Mouse (Mus musculus) hindbrain, embryonic 10.5 days (tissue): ENCODE data around the gene Gm35549. TPM values are rescaled to one million over a fixed set of nuclear protein-coding genes. Genes with fewer than 3 reads are reported as not detected.
A peak's percentile ranks its signal among the peaks of the same experiment; 100 is the strongest.

Experiments
- DNase-seq: peaks from one replicate; pipeline ENCODE4 v3.0.0-alpha.2; 2017; ENCODE audit warnings: low spot score
- H3K27ac ChIP-seq: fragments of 300-500 bp; sonication (generic); 2 replicates; pipeline ENCODE4 v1.5.1; 2016; ENCODE audit warnings: mild to moderate bottlenecking, moderate library complexity
- H3K27me3 ChIP-seq: fragments of 300-500 bp; sonication (generic); 2 replicates; pipeline ENCODE4 v1.6.1; 2016; ENCODE audit warnings: mild to moderate bottlenecking; ENCODE audit not compliant: poor library complexity, insufficient read depth, severe bottlenecking
- H3K36me3 ChIP-seq: fragments of 300-500 bp; sonication (generic); 2 replicates; pipeline ENCODE4 v1.6.1; 2016; ENCODE audit warnings: mild to moderate bottlenecking, moderate library complexity
- H3K4me1 ChIP-seq: fragments of 300-500 bp; sonication (generic); replicated peaks from 2 replicates; pipeline ENCODE4 v1.6.1; 2016; ENCODE audit warnings: mild to moderate bottlenecking
- H3K4me3 ChIP-seq: fragments of 300-500 bp; sonication (generic); 2 replicates; pipeline ENCODE4 v1.5.1; 2016; ENCODE audit warnings: mild to moderate bottlenecking, moderate library complexity
- H3K9me3 ChIP-seq: fragments of 300-500 bp; sonication (generic); 2 replicates; pipeline ENCODE4 v1.6.1; 2016; ENCODE audit warnings: mild to moderate bottlenecking, moderate library complexity
- WGBS: fragments of 180-500 bp; shearing (Covaris S2); methylation state at CpG from one replicate; pipeline ENCODE4 v1.1.7; 2016; 5-methylcytosine and 5-hydroxymethylcytosine counted together
- polyA plus RNA-seq: library from polyadenylated mRNA; unstranded; fragments of >200 nt; fragmentation: Nextera tagmentation; extraction: Ambion mirVana; gene quantifications from 2 replicates; pipeline ENCODE4 v1.2.1, GENCODE M21; 2016

The Gm35549 gene
- polyA plus RNA-seq, 1 experiment from 2014 or later = not detected

DNA sequence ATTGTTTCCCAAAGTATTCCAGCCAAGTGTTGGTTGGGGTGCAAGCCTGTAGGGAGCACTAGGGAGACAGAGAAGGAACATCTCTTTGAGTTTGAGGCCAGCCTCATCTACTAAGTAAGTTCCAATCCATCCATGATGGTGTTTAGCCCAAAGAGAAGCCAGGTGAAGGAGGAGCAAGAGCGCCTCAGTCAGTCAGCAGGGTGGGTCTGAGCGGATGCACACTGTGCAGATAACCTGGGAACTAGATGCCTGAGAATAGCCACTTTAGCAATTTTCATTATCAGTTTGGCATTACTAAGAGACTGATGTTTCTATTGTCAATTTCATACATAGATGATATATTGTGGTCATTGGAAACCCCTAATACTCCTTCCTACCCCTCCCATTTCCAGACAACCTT, 29.1 kb downstream of the Gm35549 start:
- 98% methylated on average over 2 of the region's 2 CpGs for WGBS

DNA sequence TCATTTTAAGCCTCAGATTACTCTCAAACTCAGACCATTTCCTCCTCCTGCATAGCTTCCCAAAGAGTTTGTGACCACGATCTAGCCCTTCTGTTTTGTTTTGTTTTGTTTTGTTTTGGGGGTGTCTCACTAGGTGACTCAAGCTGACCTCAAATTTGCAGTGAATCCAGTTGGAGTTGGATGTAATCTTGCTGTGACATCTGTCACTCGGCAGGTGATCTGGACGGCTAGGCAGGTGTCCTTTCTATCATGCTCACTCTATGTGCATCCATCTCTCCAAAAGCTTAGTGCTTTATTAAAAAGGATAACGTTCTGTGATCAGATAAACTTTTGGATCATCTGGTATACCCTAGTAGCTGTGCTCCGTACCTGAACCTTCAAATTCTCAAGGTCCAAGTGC, 31.4 kb downstream of the Gm35549 start:
- no peak for DNase-seq
- 0 out of 2 replicates have a peak, but pooled peaks cover 11% of the 10 kb centered on the region for H3K36me3 ChIP-seq
- no peaks in the 10 kb centered on the region for H3K4me1 ChIP-seq
- no peaks in the 10 kb centered on the region for H3K9me3 ChIP-seq
- no peaks in the 10 kb centered on the region for H3K27me3 ChIP-seq
- 88% methylated on average over 5 of the region's 5 CpGs for WGBS
- H3K27ac ChIP-seq = no peak overlapping the region
- no peak overlapping the region for H3K4me3 ChIP-seq

More for the DNA sequence above, 29.1 kb downstream of the Gm35549 start:
- no peak for DNase-seq
- Histone ChIP-seq H3K9me3 (no peaks in the 10 kb centered on the region), H3K27me3 (no peaks in the 10 kb centered on the region), H3K36me3 (0 out of 2 replicates have a peak, but pooled peaks cover 11% of the 10 kb centered on the region), H3K4me1 (no peaks in the 10 kb centered on the region), H3K4me3 (no peak overlapping the region), H3K27ac (no peak overlapping the region)

DNA sequence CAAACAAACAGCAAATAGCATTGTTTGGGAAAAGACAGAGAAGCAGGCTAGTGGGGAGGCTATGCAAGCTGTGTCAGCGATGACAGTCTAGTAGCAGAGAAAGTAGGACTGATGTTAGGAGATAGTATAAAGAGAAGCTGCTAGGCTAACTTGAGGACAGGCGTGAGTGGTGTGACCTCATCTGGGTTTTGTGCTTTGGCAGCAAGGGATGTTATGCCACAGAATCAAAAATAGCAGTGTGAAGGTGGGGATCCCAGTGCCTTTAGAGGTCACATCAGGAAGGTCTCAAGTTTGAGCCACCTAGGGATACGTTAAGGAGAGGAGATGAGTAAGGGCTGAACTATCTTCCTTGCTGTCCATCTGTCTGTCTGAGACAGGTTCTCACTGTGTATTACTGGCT, 33.6 kb downstream of the Gm35549 start:
- 88% methylated on average over 3 of the region's 3 CpGs for WGBS
- Histone ChIP-seq H3K27me3 (no peaks in the 10 kb centered on the region), H3K36me3 (0 out of 2 replicates have a peak, but pooled peaks cover 8% of the 10 kb centered on the region), H3K27ac (no peak overlapping the region), H3K4me1 (peaks cover 11% of the 10 kb centered on the region), H3K9me3 (no peaks in the 10 kb centered on the region), H3K4me3 (no peak overlapping the region)
- DNase-seq = no peak

DNA sequence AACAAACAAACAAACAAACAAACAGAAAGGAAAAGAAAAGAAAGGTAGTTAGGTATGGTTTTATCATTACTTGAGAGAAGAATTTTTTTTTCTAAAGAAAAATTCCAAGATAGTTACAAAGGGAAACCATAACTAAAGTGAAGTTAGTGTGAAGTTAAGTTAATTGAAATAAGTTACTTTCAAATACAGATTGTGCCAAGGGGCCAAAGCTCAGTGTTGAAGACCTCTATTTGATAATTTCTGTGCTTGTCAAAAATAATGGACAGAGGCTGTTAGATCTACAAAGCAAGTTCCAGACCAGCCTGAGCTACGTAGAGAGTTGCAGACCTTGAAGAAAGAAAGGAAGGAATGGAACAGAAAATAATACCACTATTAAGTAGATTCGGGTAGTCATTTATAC, 36.6 kb downstream of the Gm35549 start:
- Histone ChIP-seq H3K4me1 (peaks cover 17% of the 10 kb centered on the region), H3K4me3 (no peak overlapping the region), H3K36me3 (0 out of 2 replicates have a peak, but pooled peaks cover 5% of the 10 kb centered on the region), H3K9me3 (no peaks in the 10 kb centered on the region), H3K27me3 (no peaks in the 10 kb centered on the region), H3K27ac (no peak overlapping the region)
- 90% methylated on average over 2 of the region's 2 CpGs for WGBS
- DNase-seq = no peak

DNA sequence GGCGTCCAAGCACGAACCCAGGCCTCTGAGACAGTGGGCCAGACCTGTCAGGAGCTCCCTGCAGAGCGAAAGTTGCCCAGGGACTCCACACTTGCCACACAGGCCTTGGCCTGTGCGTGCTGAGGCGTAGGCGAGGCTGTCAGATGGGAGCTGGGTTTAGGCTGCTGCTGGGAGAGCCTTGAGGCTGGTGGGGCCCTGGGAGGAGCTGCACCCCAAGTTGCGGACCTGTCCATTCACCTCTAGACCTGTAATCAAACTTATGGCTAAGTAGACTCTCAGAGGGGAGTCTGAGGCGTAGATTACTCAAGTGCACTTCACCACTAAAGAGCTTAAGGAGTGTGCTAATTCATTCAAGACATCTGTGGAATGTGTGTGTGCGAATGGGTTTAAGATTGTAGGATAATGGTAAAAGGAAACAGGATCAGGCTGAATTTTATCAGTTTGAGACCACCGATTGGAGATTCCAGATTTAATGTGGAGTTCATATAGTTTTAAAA, 37.9 kb downstream of the Gm35549 start:
- Histone ChIP-seq H3K4me3 (peak overlapping the region; percentile 65), H3K9me3 (no peaks in the 10 kb centered on the region), H3K27ac (peak overlapping the region; percentile 90), H3K4me1 (peaks cover 17% of the 10 kb centered on the region), H3K36me3 (no peaks in the 10 kb centered on the region), H3K27me3 (no peaks in the 10 kb centered on the region)
- DNase-seq = no peak
- WGBS = 18% methylated on average over 10 of the region's 10 CpGs

DNA sequence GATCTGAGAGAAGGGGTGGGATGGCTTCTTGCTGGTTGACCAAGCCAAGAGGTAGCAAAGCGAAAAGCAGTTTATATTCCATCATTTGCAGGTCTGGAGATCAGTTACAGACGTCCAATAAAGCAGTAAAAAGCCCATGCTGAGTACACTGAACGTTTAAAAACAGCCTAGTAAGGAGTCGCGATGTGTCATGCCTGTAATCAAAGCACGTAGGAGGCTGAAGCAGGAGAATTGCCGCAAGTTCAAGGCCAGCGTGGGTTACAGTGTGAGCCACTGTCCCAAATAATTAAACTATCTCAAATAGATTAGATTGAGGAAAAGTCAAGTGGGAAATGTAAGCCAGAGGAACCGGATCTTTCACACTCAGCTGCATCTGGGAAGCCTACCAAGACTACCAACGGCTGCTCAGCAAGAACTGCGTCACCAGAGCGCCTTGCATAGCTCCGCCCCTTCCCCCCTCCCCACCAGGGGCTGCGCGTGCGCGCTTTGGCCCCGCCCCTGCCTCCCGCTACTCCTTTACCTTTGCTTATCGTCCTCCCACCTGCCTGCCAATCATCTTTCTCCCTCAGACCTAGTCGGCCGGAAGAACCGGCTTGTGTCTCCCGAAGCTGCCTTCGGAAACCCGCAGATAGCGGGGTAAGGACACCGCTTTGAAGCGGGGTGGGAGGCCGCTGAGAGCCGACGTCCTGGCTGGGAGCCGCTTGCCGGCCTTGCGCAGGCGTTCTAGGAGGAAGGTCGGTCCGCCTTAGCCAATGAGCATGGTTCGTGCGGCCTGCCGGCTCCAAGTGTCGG, 38.6 kb downstream of the Gm35549 start, which contains the start of gene Tcaim:
Tcaim (plus strand) TSS at position 487 of the 792 bp plus-strand sequence.
- H3K9me3 ChIP-seq = no peaks in the 10 kb centered on the region
- no peaks in the 10 kb centered on the region for H3K27me3 ChIP-seq
- peak; percentile 93 for DNase-seq
- WGBS = 7% methylated on average over 42 of the region's 42 CpGs
- H3K4me1 ChIP-seq = peaks cover 17% of the 10 kb centered on the region
- peak within 1 kb of the TSS; percentile 65 for H3K4me3 ChIP-seq
- H3K36me3 ChIP-seq = no peaks in the 10 kb centered on the region
- peak within 1 kb of the TSS; percentile 90 for H3K27ac ChIP-seq

DNA sequence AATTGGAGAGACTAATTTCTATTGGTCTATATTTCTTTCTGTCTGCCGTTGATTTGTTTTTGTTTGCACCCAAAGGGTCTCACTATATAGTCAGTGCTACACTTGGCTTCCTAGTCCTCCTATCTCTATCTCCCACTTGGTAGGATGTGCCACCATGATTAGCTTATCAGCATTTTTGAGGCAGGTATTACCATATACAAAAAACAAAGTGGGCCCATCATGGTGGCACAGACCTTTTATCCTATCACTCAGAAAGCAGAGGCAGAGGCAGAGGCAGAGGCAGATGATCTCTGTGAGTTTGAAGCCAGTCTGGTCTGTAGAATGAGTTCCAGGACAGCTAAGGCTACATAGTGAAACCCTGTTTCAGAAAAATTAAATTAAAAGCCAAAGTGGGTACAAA, 57.3 kb downstream of the Gm35549 start:
- WGBS = 86% methylated on average over 1 of the region's 1 CpGs
- Histone ChIP-seq H3K9me3 (no peaks in the 10 kb centered on the region), H3K4me3 (no peak overlapping the region), H3K4me1 (no peaks in the 10 kb centered on the region), H3K27ac (no peak overlapping the region), H3K27me3 (no peaks in the 10 kb centered on the region), H3K36me3 (no peaks in the 10 kb centered on the region)
- DNase-seq = no peak

DNA sequence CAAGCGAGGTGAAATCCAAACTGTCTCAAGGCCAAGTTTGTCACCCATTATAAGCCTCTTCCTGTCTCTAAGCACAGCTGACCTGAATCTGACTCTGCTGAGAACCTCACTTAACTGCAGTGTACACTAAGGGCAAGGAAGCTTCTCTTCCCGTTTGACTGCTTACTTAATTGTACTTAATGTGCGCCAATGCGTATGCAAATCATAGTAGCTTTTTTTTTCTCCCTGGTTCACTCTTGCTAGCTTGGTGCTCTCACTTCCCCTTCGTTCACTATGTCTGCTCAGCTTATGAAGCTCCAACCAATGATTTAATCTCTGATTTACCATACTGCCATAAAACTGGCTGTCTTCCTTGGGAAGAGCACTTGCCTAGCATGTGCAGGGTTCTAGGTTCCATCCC, 58.6 kb downstream of the Gm35549 start:
- Histone ChIP-seq H3K9me3 (no peaks in the 10 kb centered on the region), H3K27me3 (no peaks in the 10 kb centered on the region), H3K4me3 (no peak overlapping the region), H3K36me3 (no peaks in the 10 kb centered on the region), H3K27ac (no peak overlapping the region), H3K4me1 (no peaks in the 10 kb centered on the region)
- WGBS = 84% methylated on average over 5 of the region's 5 CpGs
- DNase-seq = no peak

Other genes with a start within 250 kb of the Gm35549 start
- gene Topaz1, start 96.7 kb downstream of the Gm35549 start, polyA plus RNA-seq = not detected in 2 replicates
- gene Tcaim, start 38.5 kb downstream of the Gm35549 start, polyA plus RNA-seq = 5.3 and 5.7 TPM in 2 replicates
- gene Zfp445, start 22.0 kb upstream of the Gm35549 start, polyA plus RNA-seq = 66.1 and 74.4 TPM in 2 replicates
- 3.6 and 4.5 TPM in 2 replicates for gene Zkscan7, start 41.6 kb upstream of the Gm35549 start, polyA plus RNA-seq
- 30.7 and 33.5 TPM in 2 replicates for gene Zfp105, start 79.0 kb upstream of the Gm35549 start, polyA plus RNA-seq
- gene 1110059G10Rik, start 107.0 kb upstream of the Gm35549 start, polyA plus RNA-seq = 22.7 and 25.0 TPM in 2 replicates
- 59.0 and 97.7 TPM in 2 replicates for gene Kif15, start 107.0 kb upstream of the Gm35549 start, polyA plus RNA-seq
- 17.6 and 17.9 TPM in 2 replicates for gene Tmem42, start 177.3 kb upstream of the Gm35549 start, polyA plus RNA-seq
- gene Tgm4, start 190.7 kb upstream of the Gm35549 start, polyA plus RNA-seq = 0.42 and 0.48 TPM in 2 replicates